Mouse (Mus musculus) kidney, adult 2 months (tissue): ENCODE results near the gene Angptl2.

ENCODE experiments used
- CTCF ChIP-seq: fragments of 200-500 bp; conservative IDR thresholded peaks from 2 replicates; pipeline ENCODE4 v1.5.1; 2011; ENCODE audit warnings: low read depth, mild to moderate bottlenecking, control low read depth, low read length, moderate library complexity, mixed read lengths; ENCODE audit not compliant: insufficient read depth, insufficient read length
- POLR2A ChIP-seq: fragments of 200-500 bp; IDR thresholded peaks from one replicate; pipeline ENCODE4 v1.6.1; 2011; ENCODE audit warnings: low read depth, low read length, control low read depth

DNA sequence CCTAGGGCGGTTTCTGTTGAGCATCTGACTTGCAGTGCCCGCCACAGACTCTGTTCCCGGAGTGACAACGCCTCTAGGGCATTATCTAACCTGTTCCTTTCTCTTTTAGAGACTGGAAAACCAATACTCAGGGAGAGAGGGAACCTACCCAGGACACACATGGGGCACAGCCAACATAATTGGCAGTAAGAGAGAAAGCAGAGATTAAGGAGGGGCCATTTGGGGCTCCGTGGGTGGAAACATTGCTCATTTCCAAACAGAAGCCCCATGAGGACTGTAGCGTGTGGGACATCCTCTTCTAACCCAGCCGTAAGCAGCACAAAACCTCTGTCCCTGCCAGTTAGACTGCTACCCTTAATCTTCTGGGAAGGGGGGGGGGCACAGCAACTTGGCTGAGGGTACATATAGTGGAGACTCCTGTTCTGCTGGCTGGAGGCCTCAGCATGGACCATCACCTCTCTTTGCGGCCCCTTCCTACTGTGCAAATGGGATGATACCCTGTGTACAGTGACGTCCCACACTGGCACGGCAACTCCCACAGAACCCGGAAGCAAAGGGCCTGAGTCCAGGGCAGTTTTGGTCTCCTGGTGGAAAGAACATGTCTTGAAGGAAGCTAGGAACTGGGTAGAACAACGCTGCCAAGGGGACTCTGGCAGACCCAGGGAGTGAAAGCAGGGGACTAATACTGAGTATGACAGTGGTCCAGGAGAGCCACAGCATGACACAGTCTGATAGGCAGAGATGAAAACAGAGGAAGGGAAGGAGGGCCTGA lies 59.0 kb downstream of the Angptl2 start:
- TF ChIP-seq CTCF (no peak), POLR2A (no peak)
